ENCODE assay signal across 8 mouse cellular contexts in the genomic region with DNA sequence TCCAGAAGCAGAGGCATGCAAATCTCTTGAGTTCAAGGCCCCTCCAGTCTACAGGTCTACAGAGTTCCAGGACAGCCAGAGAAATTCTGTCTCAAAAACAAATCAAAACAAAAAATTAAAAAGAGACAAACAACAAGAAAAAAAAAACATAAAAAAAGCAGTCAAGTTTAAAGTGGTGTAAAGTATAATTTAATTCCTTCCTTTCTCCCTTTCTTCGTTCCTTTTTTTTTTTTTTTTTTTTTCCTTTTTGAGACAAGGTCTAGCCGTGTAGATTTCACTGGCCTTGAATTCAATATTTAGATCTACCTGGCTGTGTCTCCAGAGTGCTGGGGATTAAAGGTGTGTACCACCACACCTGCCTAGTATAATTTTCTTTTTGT. TPM values are rescaled to one million over a fixed set of nuclear protein-coding genes. Genes with fewer than 3 reads are reported as not detected.
DNase-seq lines count a peak whose midpoint lies in the region; ATAC-seq and TF ChIP-seq lines count a peak whose summit lies in the region.

No protein-coding gene starts in this region.

- WGBS in kidney, embryonic 16.5 days, result 44% methylated on average over 2 of the region's 2 CpGs
- 66% methylated on average over 2 of the region's 2 CpGs for WGBS in hindbrain, embryonic 13.5 days
- 51% methylated on average over 2 of the region's 2 CpGs for WGBS in midbrain, embryonic 13.5 days

- peak overlapping the region; percentile 59; the same call in 1 of the 2 replicates for H3K9ac ChIP-seq in kidney, embryonic 16.5 days (replicated peaks; ENCODE audit: low read length)
- H3K9ac ChIP-seq in hindbrain, embryonic 13.5 days, result 0 out of 2 replicates have a peak overlapping the region, but pooled peaks have one; percentile 49
- H3K9ac ChIP-seq in midbrain, embryonic 13.5 days (replicated peaks), result no peak overlapping the region

- 0 out of 2 replicates have a peak, but pooled peaks cover 3% of the 10 kb centered on the region for H3K36me3 ChIP-seq in kidney, embryonic 16.5 days (ENCODE audit: insufficient read depth, low read length)
- H3K36me3 ChIP-seq in hindbrain, embryonic 13.5 days, result no peaks in the 10 kb centered on the region
- H3K36me3 ChIP-seq in midbrain, embryonic 13.5 days, result peaks cover 4% of the 10 kb centered on the region

- no peaks in the 10 kb centered on the region for H3K27me3 ChIP-seq in kidney, embryonic 16.5 days (ENCODE audit: insufficient read depth, low read length)
- no peaks in the 10 kb centered on the region for H3K27me3 ChIP-seq in hindbrain, embryonic 13.5 days
- H3K27me3 ChIP-seq in midbrain, embryonic 13.5 days, result no peaks in the 10 kb centered on the region

- peaks cover 18% of the 10 kb centered on the region for H3K4me1 ChIP-seq in kidney, embryonic 16.5 days (ENCODE audit: insufficient read depth, low read length)
- peaks cover 6% of the 10 kb centered on the region for H3K4me1 ChIP-seq in cortical plate, adult 2 months (ENCODE audit: control insufficient read depth, insufficient read depth, low read length)
- peaks cover 22% of the 10 kb centered on the region for H3K4me1 ChIP-seq in hindbrain, embryonic 13.5 days (replicated peaks)
- H3K4me1 ChIP-seq in midbrain, embryonic 13.5 days (replicated peaks), result peaks cover 24% of the 10 kb centered on the region

- H3K27ac ChIP-seq in kidney, embryonic 16.5 days (ENCODE audit: low read length), result no peak overlapping the region
- H3K27ac ChIP-seq in cortical plate, adult 2 months (ENCODE audit: insufficient read depth, low read length), result no peak overlapping the region
- H3K27ac ChIP-seq in hindbrain, embryonic 13.5 days, result no peak overlapping the region
- H3K27ac ChIP-seq in midbrain, embryonic 13.5 days, result no peak overlapping the region

- peak overlapping the region; percentile 100 for H3K4me3 ChIP-seq in kidney, embryonic 16.5 days (ENCODE audit: low read length)
- H3K4me3 ChIP-seq in cortical plate, adult 2 months (ENCODE audit: insufficient read depth, low read length), result peak overlapping the region; percentile 91; the same call in 1 of the 2 replicates
- no peak overlapping the region; the same call in 1 of the 2 replicates for H3K4me3 ChIP-seq in hindbrain, embryonic 13.5 days
- 0 out of 2 replicates have a peak overlapping the region, but pooled peaks have one; percentile 99 for H3K4me3 ChIP-seq in midbrain, embryonic 13.5 days (replicated peaks)

- H3K4me2 ChIP-seq in kidney, embryonic 16.5 days (replicated peaks; ENCODE audit: low read depth, low read length), result peak overlapping the region; percentile 62
- peak overlapping the region; percentile 92 for H3K4me2 ChIP-seq in hindbrain, embryonic 13.5 days
- peak overlapping the region; percentile 94; the same call in 1 of the 2 replicates for H3K4me2 ChIP-seq in midbrain, embryonic 13.5 days (replicated peaks)

- TF ChIP-seq POLR2A in cortical plate, adult 2 months (IDR thresholded peaks at IDR 0.05; ENCODE audit: extremely low read depth, insufficient read depth, low read length), result no peak

- no peak for DNase-seq in kidney, adult 9 months
- no peak for DNase-seq in layer of hippocampus, postnatal 14 days (ENCODE audit: low spot score in 2 of 2)
- DNase-seq in natural killer cell, adult 2 months (ENCODE audit: low spot score in 2 of 2), result no peak
- DNase-seq in kidney, postnatal 36 days, result no peak

- H3K9me3 ChIP-seq in kidney, embryonic 16.5 days (ENCODE audit: low read length), result no peaks in the 10 kb centered on the region
- H3K9me3 ChIP-seq in hindbrain, embryonic 13.5 days, result no peaks in the 10 kb centered on the region
- no peaks in the 10 kb centered on the region for H3K9me3 ChIP-seq in midbrain, embryonic 13.5 days

- no peak for TF ChIP-seq CTCF in cortical plate, adult 2 months (IDR thresholded peaks at IDR 0.05; ENCODE audit: extremely low read depth, insufficient read depth, low read length)

- no peak for ATAC-seq in kidney, embryonic 16.5 days (ENCODE audit: low FRiP score, low TSS enrichment)
- no peak for ATAC-seq in hindbrain, embryonic 13.5 days (ENCODE audit: low FRiP score)
- ATAC-seq in midbrain, embryonic 13.5 days, result no peak

RNA-seq across cellular contexts. Expression of a gene that starts 1.4 kb away (rescaled TPM):
- polyA plus RNA-seq in kidney, embryonic 16.5 days (2015; fragmentation: Nextera tagmentation; extraction: Ambion mirVana), result 19.0 and 20.9 TPM in 2 replicates
- 16.0 and 17.1 TPM in 2 replicates for polyA plus RNA-seq in cortical plate, adult 2 months (2012; rRNA removed)
- polyA plus RNA-seq in hindbrain, embryonic 13.5 days (2015; fragmentation: Nextera tagmentation; extraction: Ambion mirVana), result 30.6 and 30.8 TPM in 2 replicates
- polyA plus RNA-seq in midbrain, embryonic 13.5 days (2015; fragmentation: Nextera tagmentation; extraction: Ambion mirVana), result 29.9 and 31.8 TPM in 2 replicates
- total RNA-seq in layer of hippocampus, postnatal 14 days (2021), result 10 to 100 TPM; 36.2 to 37.9 TPM
